Mouse (Mus musculus) urinary bladder, postnatal 36 days (tissue): ENCODE results near the gene Itpr3.

ENCODE experiments used
- DNase-seq, 2 experiments: peaks; one replicate each; pipeline ENCODE4 v3.0.0; 2022; ENCODE audit warnings: low spot score in 2 of 2, mixed read lengths in 1 of 2

Gene Itpr3

GRCm38 (mm10) chr17:27144152-27144551 lies 87.0 kb downstream of the Itpr3 start:
- DNase-seq = no peak

DNA sequence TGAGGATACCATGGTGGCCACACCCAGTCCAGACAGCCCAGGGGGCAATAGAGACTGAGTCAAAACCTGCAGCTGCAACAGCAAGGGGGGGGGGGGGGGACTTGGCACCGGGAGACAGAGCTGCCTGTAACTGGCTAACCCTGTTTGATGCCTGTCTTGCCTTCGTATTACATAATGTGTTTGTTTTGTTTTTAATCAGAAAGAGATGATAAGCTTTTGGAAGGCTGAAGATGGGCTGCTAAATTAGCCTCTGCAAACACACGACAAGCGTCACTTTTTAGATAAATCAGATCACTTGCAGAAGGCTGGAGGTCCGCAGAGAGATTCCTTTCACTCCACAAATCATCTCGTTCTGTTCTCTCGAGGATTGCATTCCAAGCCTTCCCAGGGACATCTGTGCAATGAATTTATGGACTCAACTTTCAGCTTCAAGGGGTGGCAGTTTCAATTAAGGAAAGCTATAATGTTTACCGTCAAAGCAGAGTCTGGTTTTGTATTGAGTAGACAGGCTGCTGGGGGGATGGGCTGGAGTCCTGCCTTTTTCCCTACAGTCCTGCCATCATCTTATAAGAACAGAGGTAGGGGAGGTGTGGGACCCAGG lies 89.3 kb downstream of the Itpr3 start:
- DNase-seq = no peak

DNA sequence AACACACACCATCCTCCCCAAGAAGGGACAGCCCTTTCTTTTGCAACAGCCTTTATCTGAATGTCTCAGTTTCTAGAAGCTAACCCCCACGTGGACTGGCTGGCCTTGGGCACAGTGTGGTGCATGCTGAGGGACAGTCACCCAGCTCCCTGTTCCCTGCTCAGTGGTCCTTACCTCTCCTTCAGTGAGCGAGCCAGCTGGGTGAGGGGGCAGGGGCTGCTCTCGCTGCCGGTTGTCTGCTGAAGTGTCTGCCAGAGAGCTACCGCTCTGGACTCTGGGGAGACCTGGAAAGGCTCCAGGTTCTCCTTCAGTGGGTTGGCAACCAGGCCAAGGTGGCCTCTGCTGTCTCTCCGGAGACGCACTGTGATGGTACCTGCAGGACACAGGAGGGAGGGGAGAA lies 93.8 kb downstream of the Itpr3 start:
- no peak for DNase-seq

DNA sequence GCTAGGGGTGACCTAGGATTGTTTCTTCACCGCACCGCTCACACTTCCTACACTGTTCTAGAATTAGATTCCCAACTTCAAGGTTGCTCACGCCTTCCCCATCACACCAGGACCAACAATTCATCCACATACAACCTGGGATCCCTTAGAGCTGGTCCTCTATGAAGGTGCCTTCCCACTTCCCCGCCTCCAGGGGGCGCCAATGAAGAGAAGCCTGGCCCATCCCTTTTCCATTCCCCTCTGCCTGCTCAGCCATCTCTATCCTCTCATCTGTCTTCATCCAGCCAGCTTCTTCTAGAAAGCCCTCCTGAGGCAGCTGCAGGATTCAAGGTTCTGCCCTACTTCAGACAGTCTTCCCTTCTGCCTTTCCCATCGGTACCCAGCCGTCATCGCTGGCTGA lies 94.3 kb downstream of the Itpr3 start:
- DNase-seq = no peak

GRCm38 (mm10) chr17:27152976-27153723 lies 96.0 kb downstream of the Itpr3 start:
- no peak for DNase-seq

DNA sequence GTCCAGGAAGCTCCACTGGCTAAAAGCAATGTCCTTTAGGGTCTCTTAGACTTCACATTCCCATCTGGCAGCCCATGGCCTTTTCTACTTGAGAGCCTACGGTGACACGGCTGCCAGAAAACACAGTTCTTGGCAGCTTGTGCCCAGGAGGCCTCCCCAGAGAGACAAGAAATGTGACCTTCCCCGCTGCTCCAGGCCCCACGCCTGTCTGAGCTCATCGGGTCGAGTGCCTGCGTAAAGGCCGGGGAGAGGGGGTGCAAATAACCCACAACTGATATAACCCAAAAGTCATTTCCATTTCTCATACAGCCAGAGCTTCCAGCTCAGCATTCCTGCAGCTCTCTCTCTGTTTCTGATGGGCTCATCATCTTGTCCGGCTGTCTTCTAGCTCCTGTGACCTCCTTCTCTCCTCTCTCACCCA lies 96.7 kb downstream of the Itpr3 start:
- peak in 1 of 2 experiments; percentile 48 for DNase-seq

- DNase-seq = no peak
Measured at GRCm38 (mm10) chr17:27154256-27154655, 97.2 kb downstream of the Itpr3 start.

DNA sequence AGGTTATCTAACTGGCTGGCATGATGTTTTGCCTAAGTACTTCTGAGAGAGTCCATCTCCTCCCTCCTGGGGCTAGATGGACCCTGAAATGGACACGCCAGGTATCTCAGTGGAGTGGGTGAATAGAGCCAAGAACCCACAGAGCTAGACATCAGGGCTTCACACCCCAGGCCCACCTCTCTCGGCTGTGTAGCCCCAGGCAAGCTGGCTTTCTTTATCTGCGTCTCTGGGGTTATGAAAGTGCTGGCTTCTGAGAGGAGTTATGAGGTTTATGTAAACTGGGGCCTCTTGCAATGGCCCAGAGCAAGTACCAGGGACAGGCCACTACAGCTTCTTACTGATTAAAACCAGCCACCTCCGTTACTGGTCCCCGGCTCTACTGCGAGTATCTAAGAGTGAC lies 97.8 kb downstream of the Itpr3 start:
- DNase-seq = no peak

DNA sequence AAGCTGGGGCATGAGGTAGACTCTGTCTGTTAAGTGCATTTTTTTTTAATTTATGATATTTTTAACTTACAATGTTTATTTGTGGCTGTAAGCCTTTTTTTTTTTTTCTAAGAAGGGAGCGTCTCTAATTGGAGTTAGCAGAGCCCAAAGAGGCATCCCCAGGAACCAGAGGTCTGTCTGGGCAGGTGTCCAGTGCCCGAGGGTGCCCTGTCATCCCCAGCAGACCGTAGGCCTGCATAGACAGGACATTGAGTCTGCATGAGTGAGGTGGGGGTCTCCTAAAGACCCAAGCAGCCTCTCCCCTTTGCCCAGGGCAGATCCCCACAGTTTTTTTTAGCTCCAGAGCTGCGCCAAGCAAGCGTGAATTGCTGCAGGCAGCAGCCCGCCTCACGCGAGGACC lies 98.6 kb downstream of the Itpr3 start:
- no peak for DNase-seq

DNA sequence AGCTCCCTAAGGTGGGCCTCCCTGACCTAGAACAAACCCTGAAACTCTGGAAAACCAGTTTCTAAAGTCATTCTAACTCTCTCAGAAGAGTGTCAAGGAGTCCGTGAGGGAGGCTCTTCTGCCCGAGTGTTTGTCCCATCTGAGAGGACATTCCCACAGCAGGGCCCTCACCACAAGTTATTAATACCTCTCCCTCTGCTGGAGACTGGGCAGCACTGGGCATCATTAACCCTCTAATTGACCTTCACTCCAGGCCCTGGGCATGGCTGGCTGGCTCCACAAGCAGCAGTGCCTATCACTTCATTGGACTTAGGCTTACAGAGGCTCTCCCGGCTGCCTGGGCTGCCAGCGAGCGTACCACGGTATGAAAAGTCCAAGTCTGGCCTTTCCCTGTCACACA lies 101.3 kb downstream of the Itpr3 start:
- DNase-seq = no peak

- DNase-seq = no peak
Measured at GRCm38 (mm10) chr17:27159169-27159568, 102.1 kb downstream of the Itpr3 start.

DNA sequence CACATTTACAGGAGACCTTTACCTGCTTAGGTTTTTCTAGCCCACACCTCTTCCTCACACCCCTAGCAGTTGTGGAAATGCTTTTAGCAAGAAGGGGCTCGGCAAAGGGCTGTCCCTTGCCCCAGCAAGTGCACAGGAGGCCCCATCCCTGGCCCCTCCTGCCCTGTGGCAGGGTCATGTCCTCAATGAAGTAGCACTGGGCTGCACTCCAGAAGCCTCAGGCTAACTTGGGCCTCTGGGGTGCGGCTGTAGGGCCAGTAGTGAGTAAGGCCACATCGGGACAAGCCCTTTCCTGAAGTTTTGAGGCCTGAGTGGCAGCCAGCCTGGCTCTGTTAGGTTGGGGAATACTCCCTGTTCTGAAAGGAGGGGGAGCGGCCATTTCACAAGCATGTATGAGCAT lies 103.8 kb downstream of the Itpr3 start:
- DNase-seq = peak in 1 of 2 experiments; percentile 57

DNA sequence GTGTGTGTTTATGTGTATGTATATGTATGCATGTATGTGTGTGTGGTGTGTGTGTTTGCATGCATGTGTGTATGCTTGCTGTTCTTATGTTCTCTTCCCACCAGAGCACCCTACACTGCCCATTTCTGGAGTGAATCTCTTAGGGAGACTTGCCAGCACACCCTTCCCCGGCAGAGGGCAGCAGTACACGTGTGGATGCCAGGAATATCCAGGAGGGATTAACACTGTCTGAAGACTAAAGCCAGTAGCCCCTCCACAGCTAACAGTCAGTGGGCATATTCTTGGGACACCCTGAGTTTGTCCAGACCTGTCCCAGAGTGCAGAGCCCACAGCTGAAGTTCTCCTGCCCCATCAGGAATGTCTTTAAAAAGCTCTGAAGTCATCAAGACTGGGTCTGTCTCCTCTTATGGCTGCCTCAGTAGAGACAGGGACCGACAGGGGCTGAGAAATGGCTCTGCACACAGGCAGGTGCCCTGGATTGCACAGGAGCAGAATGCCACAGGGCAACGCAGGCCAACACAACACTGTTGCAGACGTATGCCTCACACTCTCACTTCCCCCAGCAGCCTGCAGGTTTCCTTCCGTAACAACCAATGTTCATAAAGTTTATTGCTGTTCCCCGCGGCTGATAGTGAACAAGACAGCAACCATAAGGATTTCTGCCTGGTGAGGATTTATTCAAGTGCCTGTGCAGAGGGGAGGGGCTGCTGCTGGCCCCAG lies 108.1 kb downstream of the Itpr3 start:
- no peak for DNase-seq

- no peak for DNase-seq
Measured at GRCm38 (mm10) chr17:27166901-27167300, 109.8 kb downstream of the Itpr3 start.

DNA sequence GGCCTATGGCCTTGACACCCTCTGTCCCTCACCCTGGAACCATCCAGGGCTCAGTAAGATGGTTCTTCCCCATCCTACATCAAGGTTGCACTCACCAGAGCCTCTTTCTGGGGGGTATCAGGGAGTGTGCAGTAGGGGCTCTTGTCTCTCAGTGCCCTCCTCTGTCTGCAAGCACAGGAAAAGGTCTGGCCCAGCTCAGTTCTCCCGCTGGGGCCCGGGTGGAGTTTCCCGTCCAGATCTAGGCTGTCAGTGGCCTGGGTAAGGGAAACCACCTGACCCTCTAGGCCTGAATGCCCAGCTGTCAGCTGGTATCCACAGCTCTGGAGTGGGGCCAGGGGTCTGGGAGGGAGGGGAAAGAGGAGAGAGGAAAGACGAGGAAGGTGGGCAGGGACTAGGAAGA lies 110.4 kb downstream of the Itpr3 start, which contains the start of gene Ip6k3:
Ip6k3 (minus strand) TSS at position 251 of the 400 bp plus-strand sequence.
- DNase-seq = no peak

DNA sequence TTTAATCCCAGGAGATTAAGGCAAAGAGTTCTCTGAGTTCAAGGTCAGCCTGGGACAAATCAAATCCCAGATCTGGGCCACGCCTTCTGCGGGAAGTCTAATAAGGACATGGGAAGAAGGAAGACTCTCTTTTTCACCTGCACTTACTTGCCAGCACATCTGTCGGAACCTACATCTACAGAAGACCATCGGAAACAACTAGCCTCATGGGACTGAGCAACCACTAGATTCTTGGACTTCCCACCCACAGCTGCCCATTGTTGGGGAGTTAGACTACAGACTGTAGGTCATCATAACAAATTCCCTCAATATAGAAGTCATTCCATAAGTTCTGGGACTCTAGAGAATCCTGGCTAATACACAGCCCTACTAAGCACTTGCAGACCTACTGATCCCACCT lies 111.5 kb downstream of the Itpr3 start:
- no peak for DNase-seq

- DNase-seq = no peak
Measured at GRCm38 (mm10) chr17:27169952-27170695, 113.0 kb downstream of the Itpr3 start.

GRCm38 (mm10) chr17:27171121-27171520 lies 114.0 kb downstream of the Itpr3 start:
- DNase-seq = no peak
